Mouse (Mus musculus) embryonic fibroblast, embryonic 13.5 days (primary cell): ENCODE measurements around the gene Ier2.

Experiments
- CTCF ChIP-seq: IDR thresholded peaks from 2 replicates; pipeline ENCODE4 v1.5.1; 2011; ENCODE audit warnings: mild to moderate bottlenecking, control low read depth, low read length, moderate library complexity, borderline replicate concordance; ENCODE audit not compliant: insufficient read depth
- POLR2A ChIP-seq: IDR thresholded peaks from 2 replicates; pipeline ENCODE4 v1.6.1; 2011; ENCODE audit warnings: low read depth, mild to moderate bottlenecking, control low read depth, low read length, moderate library complexity

DNA sequence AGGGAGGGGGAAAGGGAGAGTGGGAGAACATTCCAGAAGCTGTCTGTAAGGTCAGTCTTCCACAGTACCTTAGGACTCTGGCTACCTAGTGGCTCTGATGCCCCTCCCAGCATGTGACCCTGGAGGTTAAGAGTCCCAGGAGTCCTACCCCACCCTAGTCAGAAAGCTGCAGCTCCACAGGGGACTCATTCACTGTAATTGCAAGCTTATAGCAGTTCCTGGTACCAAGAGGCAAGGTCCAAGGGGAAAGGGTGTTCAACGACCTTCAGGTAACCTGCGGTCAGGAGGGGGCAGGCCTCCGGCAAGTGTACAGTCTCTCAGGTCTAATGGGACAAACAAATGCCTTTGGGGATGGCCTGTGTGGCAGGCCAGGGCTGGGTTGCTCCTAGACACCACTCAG is 12.4 kb downstream of the Ier2 start:
- TF ChIP-seq POLR2A (no peak), CTCF (no peak)
